Comparison of ENCODE assay signal across 14 mouse cellular contexts in genomic region chr9:89220704-89221287, GRCm38 (mm10). TPM values are rescaled to one million over a fixed set of nuclear protein-coding genes. Genes with fewer than 3 reads are reported as not detected.
"Had no signal": no experiment of that assay in that cellular context is flagged by ENCODE, and none has a peak within 500 bp of the region (broad histone marks: within the 10 kb centered on the region; RNA-seq: fewer than 3 reads in every experiment).

No protein-coding gene starts in this region.

RNA-seq across cellular contexts. Expression of gene Gm29094, which starts 21.6 kb away (rescaled TPM):
- total RNA-seq: layer of hippocampus, adult 18-20 months; layer of hippocampus, postnatal 14 days; left cerebral cortex, postnatal 14 days; left cerebral cortex, postnatal 4 days; neutrophil, adult 5-6 weeks had no signal
- polyA plus RNA-seq: limb, embryonic 12.5 days; limb, embryonic 15.5 days; liver, embryonic 12.5 days; lung, embryonic 15.5 days; midbrain, embryonic 13.5 days; midbrain, embryonic 16.5 days; myocyte; testis, adult 2 months; urinary bladder, adult 2 months had no signal

RNA-seq across cellular contexts. Expression of gene Bcl2a1b, which starts 21.8 kb away (rescaled TPM):
- total RNA-seq: layer of hippocampus, postnatal 14 days had no signal
- polyA plus RNA-seq: myocyte; testis, adult 2 months had no signal
